Mouse (Mus musculus): ENCODE data around the gene Prss22. TPM values are rescaled to one million over a fixed set of nuclear protein-coding genes. Genes with fewer than 3 reads are reported as not detected.

Prss22 gene
- not detected for polyA plus RNA-seq (2015; fragmentation: Illumina TruSeq; extraction: RNeasy Lipid Tissue Mini Kit (QIAGEN cat#74804); ENCODE audit: insufficient read depth, low replicate concordance)

DNA sequence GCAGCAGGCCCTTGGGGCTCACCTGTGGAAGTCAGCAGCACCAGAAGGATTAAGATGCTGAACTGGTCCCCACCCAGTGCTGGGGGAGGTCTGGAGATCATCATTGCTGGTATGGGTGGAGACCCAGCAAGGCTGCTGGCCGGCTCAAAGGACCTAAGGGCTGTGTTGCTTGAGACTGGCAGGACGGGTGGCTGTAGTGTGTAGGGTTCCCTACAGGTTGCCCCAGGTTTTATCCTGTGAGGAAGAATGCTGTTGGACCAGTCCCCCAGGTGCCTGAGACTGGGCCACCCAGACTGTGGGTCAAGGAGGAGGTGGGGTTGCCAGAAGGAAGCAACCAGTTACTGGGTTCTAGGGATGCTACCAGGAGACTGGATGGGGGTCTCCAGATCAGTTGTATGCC lies at the start of gene Prss22:
Gene Prss22 (minus strand): TSS at position 200 of the 400 bp plus-strand sequence.

GRCm38 (mm10) chr17:24037844-24038243 lies 39.9 kb upstream of the Prss22 start, which contains the start of gene Prss27:
Prss27 (plus strand) TSS chr17:24038144.

GRCm38 (mm10) chr17:23980297-23980909 lies 17.5 kb downstream of the Prss22 start, which contains the start of gene Prss30:
Prss30 (minus strand) TSS chr17:23980566.

GRCm38 (mm10) chr17:23955174-23955573 lies 42.7 kb downstream of the Prss22 start, which contains the start of gene Sbpl:
Sbpl (minus strand) TSS chr17:23955274.

Other genes with a start within 250 kb of the Prss22 start
- gene Flywch1, start 226.5 kb downstream of the Prss22 start, polyA plus RNA-seq (2015; fragmentation: Illumina TruSeq; extraction: RNeasy Lipid Tissue Mini Kit (QIAGEN cat#74804); ENCODE audit: insufficient read depth, low replicate concordance), result 9.9 TPM
- 0.57 TPM for gene Flywch2, start 212.0 kb downstream of the Prss22 start, polyA plus RNA-seq (2015; fragmentation: Illumina TruSeq; extraction: RNeasy Lipid Tissue Mini Kit (QIAGEN cat#74804); ENCODE audit: insufficient read depth, low replicate concordance)
- 445 TPM for gene Srrm2, start 207.6 kb downstream of the Prss22 start, polyA plus RNA-seq (2015; fragmentation: Illumina TruSeq; extraction: RNeasy Lipid Tissue Mini Kit (QIAGEN cat#74804); ENCODE audit: insufficient read depth, low replicate concordance)
- gene Elob, start 169.0 kb downstream of the Prss22 start, polyA plus RNA-seq (2015; fragmentation: Illumina TruSeq; extraction: RNeasy Lipid Tissue Mini Kit (QIAGEN cat#74804); ENCODE audit: insufficient read depth, low replicate concordance), result 39.3 TPM
- gene Prss33, start 162.0 kb downstream of the Prss22 start, polyA plus RNA-seq (2015; fragmentation: Illumina TruSeq; extraction: RNeasy Lipid Tissue Mini Kit (QIAGEN cat#74804); ENCODE audit: insufficient read depth, low replicate concordance), result not detected
- not detected for gene Prss32, start 154.2 kb downstream of the Prss22 start, polyA plus RNA-seq (2015; fragmentation: Illumina TruSeq; extraction: RNeasy Lipid Tissue Mini Kit (QIAGEN cat#74804); ENCODE audit: insufficient read depth, low replicate concordance)
- 0.12 TPM for gene Prss41, start 153.9 kb downstream of the Prss22 start, polyA plus RNA-seq (2015; fragmentation: Illumina TruSeq; extraction: RNeasy Lipid Tissue Mini Kit (QIAGEN cat#74804); ENCODE audit: insufficient read depth, low replicate concordance)
- not detected for gene Prss21, start 130.0 kb downstream of the Prss22 start, polyA plus RNA-seq (2015; fragmentation: Illumina TruSeq; extraction: RNeasy Lipid Tissue Mini Kit (QIAGEN cat#74804); ENCODE audit: insufficient read depth, low replicate concordance)
- gene Dcpp1, start 117.2 kb downstream of the Prss22 start, polyA plus RNA-seq (2015; fragmentation: Illumina TruSeq; extraction: RNeasy Lipid Tissue Mini Kit (QIAGEN cat#74804); ENCODE audit: insufficient read depth, low replicate concordance), result not detected
- gene Dcpp2, start 117.2 kb downstream of the Prss22 start, polyA plus RNA-seq (2015; fragmentation: Illumina TruSeq; extraction: RNeasy Lipid Tissue Mini Kit (QIAGEN cat#74804); ENCODE audit: insufficient read depth, low replicate concordance), result not detected
- not detected for gene Dcpp3, start 80.6 kb downstream of the Prss22 start, polyA plus RNA-seq (2015; fragmentation: Illumina TruSeq; extraction: RNeasy Lipid Tissue Mini Kit (QIAGEN cat#74804); ENCODE audit: insufficient read depth, low replicate concordance)
- gene Sbp, start 56.4 kb downstream of the Prss22 start, polyA plus RNA-seq (2015; fragmentation: Illumina TruSeq; extraction: RNeasy Lipid Tissue Mini Kit (QIAGEN cat#74804); ENCODE audit: insufficient read depth, low replicate concordance), result not detected
- gene Sbpl, start 42.8 kb downstream of the Prss22 start, polyA plus RNA-seq (2015; fragmentation: Illumina TruSeq; extraction: RNeasy Lipid Tissue Mini Kit (QIAGEN cat#74804); ENCODE audit: insufficient read depth, low replicate concordance), result not detected
- gene Prss30, start 17.5 kb downstream of the Prss22 start, polyA plus RNA-seq (2015; fragmentation: Illumina TruSeq; extraction: RNeasy Lipid Tissue Mini Kit (QIAGEN cat#74804); ENCODE audit: insufficient read depth, low replicate concordance), result 11.0 TPM
- gene Prss27, start 40.0 kb upstream of the Prss22 start, polyA plus RNA-seq (2015; fragmentation: Illumina TruSeq; extraction: RNeasy Lipid Tissue Mini Kit (QIAGEN cat#74804); ENCODE audit: insufficient read depth, low replicate concordance), result not detected
- 19.9 TPM for gene Kctd5, start 75.4 kb upstream of the Prss22 start, polyA plus RNA-seq (2015; fragmentation: Illumina TruSeq; extraction: RNeasy Lipid Tissue Mini Kit (QIAGEN cat#74804); ENCODE audit: insufficient read depth, low replicate concordance)
- 44.5 TPM for gene Pdpk1, start 152.8 kb upstream of the Prss22 start, polyA plus RNA-seq (2015; fragmentation: Illumina TruSeq; extraction: RNeasy Lipid Tissue Mini Kit (QIAGEN cat#74804); ENCODE audit: insufficient read depth, low replicate concordance)
- 10.0 TPM for gene Amdhd2, start 165.7 kb upstream of the Prss22 start, polyA plus RNA-seq (2015; fragmentation: Illumina TruSeq; extraction: RNeasy Lipid Tissue Mini Kit (QIAGEN cat#74804); ENCODE audit: insufficient read depth, low replicate concordance)
- 93.7 TPM for gene Atp6v0c, start 171.6 kb upstream of the Prss22 start, polyA plus RNA-seq (2015; fragmentation: Illumina TruSeq; extraction: RNeasy Lipid Tissue Mini Kit (QIAGEN cat#74804); ENCODE audit: insufficient read depth, low replicate concordance)
- gene Tbc1d24, start 207.5 kb upstream of the Prss22 start, polyA plus RNA-seq (2015; fragmentation: Illumina TruSeq; extraction: RNeasy Lipid Tissue Mini Kit (QIAGEN cat#74804); ENCODE audit: insufficient read depth, low replicate concordance), result 3.2 TPM
- gene Ntn3, start 211.4 kb upstream of the Prss22 start, polyA plus RNA-seq (2015; fragmentation: Illumina TruSeq; extraction: RNeasy Lipid Tissue Mini Kit (QIAGEN cat#74804); ENCODE audit: insufficient read depth, low replicate concordance), result 0.25 TPM
- 5.4 TPM for gene Tedc2, start 222.8 kb upstream of the Prss22 start, polyA plus RNA-seq (2015; fragmentation: Illumina TruSeq; extraction: RNeasy Lipid Tissue Mini Kit (QIAGEN cat#74804); ENCODE audit: insufficient read depth, low replicate concordance)